Mouse (Mus musculus): ENCODE measurements around the gene Btd. TPM values are rescaled to one million over a fixed set of nuclear protein-coding genes. Genes with fewer than 3 reads are reported as not detected.

The Btd gene
- polyA plus RNA-seq, 1 experiment from 2014 or later = 14.3 TPM

- Histone ChIP-seq H3K36me3 (no peaks in the 10 kb centered on the region), H3K4me3 (no peak overlapping the region), H3K9me3 (no peaks in the 10 kb centered on the region), H3K4me1 (replicated peaks) (0 out of 2 replicates have a peak, but pooled peaks cover 5% of the 10 kb centered on the region), H3K27me3 (ENCODE audit: insufficient read depth, poor library complexity, severe bottlenecking) (no peaks in the 10 kb centered on the region), H3K27ac (no peak overlapping the region)
- DNase-seq (ENCODE audit: low spot score) = no peak
- WGBS = 86% methylated on average over 3 of the region's 3 CpGs
These were observed 22.8 kb upstream of the Btd start for GRCm38 (mm10) chr14:31617997-31618396.

- H3K4me1 ChIP-seq (replicated peaks) = no peaks in the 10 kb centered on the region
- H3K36me3 ChIP-seq = no peaks in the 10 kb centered on the region
- H3K27me3 ChIP-seq (ENCODE audit: insufficient read depth, poor library complexity, severe bottlenecking) = no peaks in the 10 kb centered on the region
- no peak for DNase-seq (ENCODE audit: low spot score)
- H3K27ac ChIP-seq = no peak overlapping the region
- WGBS = 84% methylated on average over 9 of the region's 9 CpGs
- no peak overlapping the region for H3K4me3 ChIP-seq
- no peaks in the 10 kb centered on the region for H3K9me3 ChIP-seq
These were observed 20.1 kb upstream of the Btd start for GRCm38 (mm10) chr14:31620591-31621223.

GRCm38 (mm10) chr14:31622748-31623147, 18.1 kb upstream of the Btd start:
- H3K27me3 ChIP-seq (ENCODE audit: insufficient read depth, poor library complexity, severe bottlenecking) = no peaks in the 10 kb centered on the region
- 87% methylated on average over 12 of the region's 12 CpGs for WGBS
- no peaks in the 10 kb centered on the region for H3K36me3 ChIP-seq
- no peaks in the 10 kb centered on the region for H3K4me1 ChIP-seq (replicated peaks)
- H3K4me3 ChIP-seq = no peak overlapping the region
- DNase-seq (ENCODE audit: low spot score) = no peak
- no peaks in the 10 kb centered on the region for H3K9me3 ChIP-seq
- no peak overlapping the region for H3K27ac ChIP-seq

GRCm38 (mm10) chr14:31630677-31631076, 10.2 kb upstream of the Btd start:
- Histone ChIP-seq H3K4me1 (replicated peaks) (peaks cover 8% of the 10 kb centered on the region; the same call in 1 of the 2 replicates), H3K36me3 (no peaks in the 10 kb centered on the region), H3K27me3 (ENCODE audit: insufficient read depth, poor library complexity, severe bottlenecking) (no peaks in the 10 kb centered on the region), H3K9me3 (no peaks in the 10 kb centered on the region), H3K4me3 (no peak overlapping the region), H3K27ac (no peak overlapping the region)
- DNase-seq (ENCODE audit: low spot score) = no peak
- WGBS = 55% methylated on average over 7 of the region's 7 CpGs

GRCm38 (mm10) chr14:31640346-31640889, 410 bp upstream of the Btd start, which contains the start of gene Gm49387:
Gm49387 (minus strand) TSS chr14:31640878.
- 4% methylated on average over 26 of the region's 26 CpGs for WGBS

GRCm38 (mm10) chr14:31641506-31642155, 803 bp downstream of the Btd start:
- Histone ChIP-seq H3K4me3 (peak overlapping the region; percentile 77), H3K36me3 (no peaks in the 10 kb centered on the region), H3K27me3 (ENCODE audit: insufficient read depth, poor library complexity, severe bottlenecking) (no peaks in the 10 kb centered on the region), H3K4me1 (replicated peaks) (peaks cover 17% of the 10 kb centered on the region), H3K27ac (peak overlapping the region; percentile 93), H3K9me3 (no peaks in the 10 kb centered on the region)
- DNase-seq (ENCODE audit: low spot score) = no peak
- 72% methylated on average over 9 of the region's 9 CpGs for WGBS

More at GRCm38 (mm10) chr14:31640346-31640889, 410 bp upstream of the Btd start, which contains the start of gene Gm49387:
- H3K9me3 ChIP-seq = no peaks in the 10 kb centered on the region
- no peak for DNase-seq (ENCODE audit: low spot score)
- H3K27ac ChIP-seq = peak within 1 kb of the TSS; percentile 93
- H3K27me3 ChIP-seq (ENCODE audit: insufficient read depth, poor library complexity, severe bottlenecking) = no peaks in the 10 kb centered on the region
- H3K4me3 ChIP-seq = peak within 1 kb of the TSS; percentile 77
- H3K36me3 ChIP-seq = no peaks in the 10 kb centered on the region
- H3K4me1 ChIP-seq (replicated peaks) = peaks cover 17% of the 10 kb centered on the region

GRCm38 (mm10) chr14:31644183-31644830, 3.5 kb downstream of the Btd start:
- Histone ChIP-seq H3K36me3 (no peaks in the 10 kb centered on the region), H3K27ac (no peak overlapping the region), H3K4me3 (no peak overlapping the region), H3K27me3 (ENCODE audit: insufficient read depth, poor library complexity, severe bottlenecking) (no peaks in the 10 kb centered on the region), H3K9me3 (no peaks in the 10 kb centered on the region), H3K4me1 (replicated peaks) (peaks cover 17% of the 10 kb centered on the region)
- 93% methylated on average over 5 of the region's 5 CpGs for WGBS
- no peak for DNase-seq (ENCODE audit: low spot score)

- DNase-seq (ENCODE audit: low spot score) = no peak
- H3K9me3 ChIP-seq = no peaks in the 10 kb centered on the region
- WGBS = 71% methylated on average over 3 of the region's 3 CpGs
- no peaks in the 10 kb centered on the region for H3K36me3 ChIP-seq
- H3K4me1 ChIP-seq (replicated peaks) = peaks cover 14% of the 10 kb centered on the region
- H3K4me3 ChIP-seq = no peak overlapping the region
- H3K27ac ChIP-seq = no peak overlapping the region
- H3K27me3 ChIP-seq (ENCODE audit: insufficient read depth, poor library complexity, severe bottlenecking) = no peaks in the 10 kb centered on the region
These were observed 4.2 kb downstream of the Btd start for GRCm38 (mm10) chr14:31644931-31645547.

GRCm38 (mm10) chr14:31645920-31646319, 5.1 kb downstream of the Btd start:
- no peak overlapping the region for H3K4me3 ChIP-seq
- 91% methylated on average over 7 of the region's 7 CpGs for WGBS
- H3K27ac ChIP-seq = no peak overlapping the region
- no peaks in the 10 kb centered on the region for H3K27me3 ChIP-seq (ENCODE audit: insufficient read depth, poor library complexity, severe bottlenecking)
- peaks cover 3% of the 10 kb centered on the region; the same call in 1 of the 2 replicates for H3K9me3 ChIP-seq
- no peak for DNase-seq (ENCODE audit: low spot score)
- H3K4me1 ChIP-seq (replicated peaks) = peaks cover 9% of the 10 kb centered on the region
- no peaks in the 10 kb centered on the region for H3K36me3 ChIP-seq

GRCm38 (mm10) chr14:31647991-31648390, 7.2 kb downstream of the Btd start:
- Histone ChIP-seq H3K4me3 (no peak overlapping the region), H3K27me3 (ENCODE audit: insufficient read depth, poor library complexity, severe bottlenecking) (no peaks in the 10 kb centered on the region), H3K36me3 (no peaks in the 10 kb centered on the region), H3K9me3 (peaks cover 3% of the 10 kb centered on the region; the same call in 1 of the 2 replicates), H3K4me1 (replicated peaks) (0 out of 2 replicates have a peak, but pooled peaks cover 2% of the 10 kb centered on the region), H3K27ac (no peak overlapping the region)
- WGBS = 92% methylated on average over 10 of the region's 10 CpGs
- DNase-seq (ENCODE audit: low spot score) = no peak

- no peak for DNase-seq (ENCODE audit: low spot score)
- no peaks in the 10 kb centered on the region for H3K27me3 ChIP-seq (ENCODE audit: insufficient read depth, poor library complexity, severe bottlenecking)
- no peak overlapping the region for H3K27ac ChIP-seq
- H3K4me3 ChIP-seq = no peak overlapping the region
- 0 out of 2 replicates have a peak, but pooled peaks cover 2% of the 10 kb centered on the region for H3K4me1 ChIP-seq (replicated peaks)
- H3K9me3 ChIP-seq = peaks cover 3% of the 10 kb centered on the region; the same call in 1 of the 2 replicates
- no peaks in the 10 kb centered on the region for H3K36me3 ChIP-seq
- 95% methylated on average over 3 of the region's 3 CpGs for WGBS
These were observed 9.5 kb downstream of the Btd start for GRCm38 (mm10) chr14:31650347-31650746.

GRCm38 (mm10) chr14:31651206-31651605, 10.4 kb downstream of the Btd start:
- Histone ChIP-seq H3K27me3 (ENCODE audit: insufficient read depth, poor library complexity, severe bottlenecking) (no peaks in the 10 kb centered on the region), H3K4me3 (no peak overlapping the region), H3K27ac (no peak overlapping the region), H3K36me3 (no peaks in the 10 kb centered on the region), H3K4me1 (replicated peaks) (0 out of 2 replicates have a peak, but pooled peaks cover 2% of the 10 kb centered on the region), H3K9me3 (peaks cover 3% of the 10 kb centered on the region; the same call in 1 of the 2 replicates)
- no peak for DNase-seq (ENCODE audit: low spot score)
- 85% methylated on average over 7 of the region's 7 CpGs for whole genome bisulfite sequencing

Measured in hindbrain, embryonic 10.5 days (tissue).